Mouse (Mus musculus) neural tube, embryonic 11.5 days (tissue): Measurements from ENCODE around the gene Eloa. TPM values are rescaled to one million over a fixed set of nuclear protein-coding genes. Genes with fewer than 3 reads are reported as not detected.
"Not testable (repeated sequence)": the region's sequence is repeated elsewhere in the genome, so short reads cannot be mapped to it uniquely, and the experiment has no call there.

Experiments used
- ATAC-seq: fragments of 200-750 bp; cut with Nextera tagmentation; 2 replicates; pipeline ENCODE4 v1.8.0; 2017; ENCODE audit warnings: moderate number of reproducible peaks, mild to moderate bottlenecking, moderate TSS enrichment, moderate library complexity; ENCODE audit not compliant: insufficient read depth, low FRiP score, low TSS enrichment
- DNase-seq: peaks from one replicate; pipeline ENCODE4 v3.0.0-alpha.2; 2015; ENCODE audit warnings: low spot score
- H3K27ac ChIP-seq: fragments of 300-500 bp; sonication (generic); 2 replicates; pipeline ENCODE4 v1.5.1; 2014; ENCODE audit warnings: low read depth, mild to moderate bottlenecking, low read length
- H3K27me3 ChIP-seq: fragments of 300-500 bp; sonication (generic); 2 replicates; pipeline ENCODE4 v1.6.1; 2014; ENCODE audit warnings: mild to moderate bottlenecking, low read length, mixed read lengths; ENCODE audit not compliant: control insufficient read depth, insufficient read depth
- H3K36me3 ChIP-seq: fragments of 300-500 bp; sonication (generic); 2 replicates; pipeline ENCODE4 v1.6.1; 2014; ENCODE audit warnings: mild to moderate bottlenecking, low read length, moderate library complexity, mixed read lengths; ENCODE audit not compliant: control insufficient read depth, insufficient read depth
- H3K4me1 ChIP-seq: fragments of 300-500 bp; sonication (generic); 2 replicates; pipeline ENCODE4 v1.6.1; 2014; ENCODE audit warnings: low read length, mixed read lengths; ENCODE audit not compliant: control insufficient read depth, insufficient read depth
- H3K4me2 ChIP-seq: fragments of 300-500 bp; sonication (generic); 2 replicates; pipeline ENCODE4 v1.6.1; 2014; ENCODE audit warnings: low read depth, mild to moderate bottlenecking, moderate library complexity
- H3K4me3 ChIP-seq: fragments of 300-500 bp; sonication (generic); 2 replicates; pipeline ENCODE4 v1.5.1; 2014; ENCODE audit warnings: low read depth, low read length
- H3K9ac ChIP-seq: fragments of 300-500 bp; sonication (generic); 2 replicates; pipeline ENCODE4 v1.6.1; 2014; ENCODE audit warnings: mild to moderate bottlenecking, low read length
- H3K9me3 ChIP-seq: fragments of 300-500 bp; sonication (generic); 2 replicates; pipeline ENCODE4 v1.6.1; 2016; ENCODE audit warnings: low read length; ENCODE audit not compliant: control insufficient read depth
- WGBS: fragments of 180-500 bp; shearing (Covaris S2); extraction: QIAGEN DNeasy Blood & Tissue Kit; methylation state at CpG from one replicate; pipeline ENCODE4 v1.1.7; 2014; 5-methylcytosine and 5-hydroxymethylcytosine counted together
- polyA plus RNA-seq: library from polyadenylated mRNA; unstranded; fragments of >200 nt; fragmentation: Nextera tagmentation; extraction: Ambion mirVana; gene quantifications from 2 replicates; pipeline ENCODE4 v1.2.1, GENCODE M21; 2014

Gene Eloa
- polyA plus RNA-seq, 1 experiment from 2014 or later = 45.2 TPM

DNA sequence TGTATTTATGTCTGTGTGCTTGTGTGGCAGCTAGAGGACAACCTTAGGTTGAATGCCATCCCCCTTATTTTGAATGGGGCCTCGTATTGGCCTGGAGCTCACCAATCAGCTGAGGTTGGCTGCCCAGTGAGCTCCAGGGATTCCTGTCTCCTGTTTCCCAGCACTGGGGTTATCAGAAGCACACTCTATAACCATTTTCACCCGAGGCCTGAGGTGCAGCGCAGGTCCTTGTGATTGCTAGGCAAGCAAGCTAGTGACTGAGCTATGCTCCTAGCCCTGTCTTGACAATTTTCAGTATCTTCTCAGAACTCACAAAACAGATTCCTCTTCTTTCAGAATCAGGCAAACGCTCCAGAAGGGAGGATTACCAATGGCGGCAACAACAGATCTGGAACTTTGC lies 37.0 kb downstream of the Eloa start:
- no peaks in the 10 kb centered on the region for H3K9me3 ChIP-seq
- no peak overlapping the region for H3K9ac ChIP-seq
- no peak overlapping the region for H3K4me3 ChIP-seq
- ATAC-seq (no peak), DNase-seq (no peak)
- H3K4me2 ChIP-seq = no peak overlapping the region
- peaks cover 7% of the 10 kb centered on the region; the same call in 1 of the 2 replicates for H3K4me1 ChIP-seq
- H3K36me3 ChIP-seq = no peaks in the 10 kb centered on the region; the same call in 1 of the 2 replicates
- no peak overlapping the region for H3K27ac ChIP-seq
- 92% methylated on average over 5 of the region's 5 CpGs for WGBS
- no peaks in the 10 kb centered on the region for H3K27me3 ChIP-seq

DNA sequence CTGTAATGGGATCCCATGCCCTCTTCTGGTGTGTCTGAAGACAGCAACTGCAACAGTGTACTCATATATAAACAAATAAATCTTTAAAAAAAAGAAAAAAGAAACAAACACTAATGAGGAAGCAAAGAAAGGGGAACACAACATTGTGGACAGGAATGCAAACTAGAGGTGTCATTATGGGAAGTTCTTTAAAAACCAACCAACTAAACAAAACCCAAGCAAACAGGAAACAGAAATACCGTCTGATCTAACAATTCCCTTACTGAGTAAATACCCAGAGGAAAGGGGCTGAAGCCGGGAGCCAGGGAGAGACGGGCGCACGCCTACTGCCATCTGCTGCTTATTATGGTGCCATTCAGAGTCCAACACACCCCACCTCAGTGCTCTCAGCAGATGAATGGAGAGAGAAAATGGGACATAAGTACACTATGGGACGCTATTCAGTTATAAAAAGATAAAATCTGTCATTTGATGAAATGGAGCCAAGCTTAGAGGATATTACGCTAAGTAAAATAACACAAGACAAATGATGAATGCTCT lies 40.0 kb downstream of the Eloa start:
- H3K36me3 ChIP-seq = no peaks in the 10 kb centered on the region; the same call in 1 of the 2 replicates
- H3K9ac ChIP-seq = no peak overlapping the region
- H3K4me2 ChIP-seq = no peak overlapping the region
- no peaks in the 10 kb centered on the region for H3K27me3 ChIP-seq
- H3K4me3 ChIP-seq = no peak overlapping the region
- H3K9me3 ChIP-seq = no peaks in the 10 kb centered on the region
- no peak overlapping the region for H3K27ac ChIP-seq
- no peak for DNase-seq
- WGBS = 84% methylated on average over 7 of the region's 7 CpGs
- ATAC-seq = no peak
- H3K4me1 ChIP-seq = peaks cover 4% of the 10 kb centered on the region; the same call in 1 of the 2 replicates

- not testable (repeated sequence) for H3K36me3 ChIP-seq, H3K27ac ChIP-seq, H3K4me2 ChIP-seq, H3K27me3 ChIP-seq, H3K9me3 ChIP-seq, H3K4me1 ChIP-seq, H3K4me3 ChIP-seq, H3K9ac ChIP-seq, ATAC-seq, DNase-seq
- WGBS = 91% methylated on average over 5 of the region's 5 CpGs
Measured at GRCm38 (mm10) chr4:135980223-135980622, 41.3 kb downstream of the Eloa start.

DNA sequence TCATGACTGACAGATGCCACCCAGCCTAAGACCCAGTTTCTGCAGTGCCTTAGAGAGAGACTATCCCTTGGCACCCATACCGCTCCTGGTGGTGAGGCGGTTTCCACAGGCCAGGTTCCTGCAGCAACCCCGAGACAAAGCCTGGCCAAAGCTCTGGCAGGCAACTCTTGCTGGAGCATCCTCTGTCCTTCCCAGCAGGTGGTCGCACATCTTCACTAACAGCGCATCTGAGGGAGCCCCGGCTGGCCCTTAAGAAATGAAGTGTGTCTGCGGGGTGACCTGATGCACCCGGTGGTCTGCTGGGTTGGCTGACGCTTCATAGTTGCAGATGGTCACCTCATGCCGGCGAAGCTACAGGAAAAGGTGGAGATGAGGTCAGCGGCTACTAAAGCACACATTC lies 45.4 kb downstream of the Eloa start:
- no peak for DNase-seq
- Histone ChIP-seq H3K36me3 (0 out of 2 replicates have a peak, but pooled peaks cover 4% of the 10 kb centered on the region), H3K27me3 (no peaks in the 10 kb centered on the region), H3K9me3 (no peaks in the 10 kb centered on the region), H3K4me3 (no peak overlapping the region), H3K4me1 (peaks cover 6% of the 10 kb centered on the region), H3K4me2 (no peak overlapping the region), H3K27ac (no peak overlapping the region), H3K9ac (no peak overlapping the region)
- no peak for ATAC-seq
- 90% methylated on average over 12 of the region's 12 CpGs for WGBS

DNA sequence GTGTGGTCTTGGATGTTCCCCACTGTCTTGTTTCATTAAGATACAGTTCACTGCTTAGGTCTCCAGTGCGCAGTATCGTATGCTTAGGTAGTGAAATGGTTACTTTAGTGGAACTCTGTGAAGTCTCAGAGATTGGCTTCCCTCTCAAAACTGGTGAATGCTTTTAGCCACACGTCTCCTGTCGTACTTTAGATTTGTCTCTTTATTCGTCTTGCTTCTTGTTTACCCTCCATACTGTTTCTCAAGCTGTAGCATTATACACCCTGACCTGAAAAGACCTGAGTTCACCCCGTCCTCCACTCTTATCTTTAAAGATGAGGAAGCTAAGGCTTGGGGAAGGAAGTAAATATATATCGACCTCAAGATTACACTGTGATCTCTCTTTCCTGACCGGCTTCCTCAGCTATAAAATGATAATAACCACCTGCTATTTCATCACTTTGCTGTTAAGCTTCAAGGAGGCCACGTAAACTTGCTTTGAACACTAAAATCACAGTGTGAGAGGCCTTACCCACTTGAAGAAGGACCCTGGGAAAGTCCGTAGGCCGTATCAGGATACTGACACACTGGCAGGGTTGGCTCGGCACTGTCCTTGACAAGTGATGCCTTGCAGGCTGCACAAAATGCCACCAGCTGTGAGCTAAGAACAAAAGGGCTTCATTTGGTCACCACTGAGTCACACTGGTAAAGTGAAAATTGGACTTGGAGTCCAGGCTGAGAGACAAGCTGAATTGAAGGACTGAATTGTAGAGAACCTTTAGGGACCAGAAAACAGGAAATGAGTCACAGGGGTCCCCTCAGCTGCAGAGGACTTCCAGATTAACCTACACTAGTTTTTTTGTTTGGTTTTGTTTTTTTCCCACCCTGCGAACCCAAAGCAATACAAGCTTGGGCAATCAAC lies 48.4 kb downstream of the Eloa start:
- Histone ChIP-seq H3K9ac (peak overlapping the region; percentile 89), H3K27me3 (no peaks in the 10 kb centered on the region), H3K4me2 (peak overlapping the region; percentile 96), H3K36me3 (peaks cover 23% of the 10 kb centered on the region), H3K9me3 (no peaks in the 10 kb centered on the region), H3K4me3 (peak overlapping the region; percentile 96), H3K4me1 (peaks cover 8% of the 10 kb centered on the region), H3K27ac (no peak overlapping the region)
- ATAC-seq (no peak), DNase-seq (no peak)
- 74% methylated on average over 13 of the region's 13 CpGs for WGBS

DNA sequence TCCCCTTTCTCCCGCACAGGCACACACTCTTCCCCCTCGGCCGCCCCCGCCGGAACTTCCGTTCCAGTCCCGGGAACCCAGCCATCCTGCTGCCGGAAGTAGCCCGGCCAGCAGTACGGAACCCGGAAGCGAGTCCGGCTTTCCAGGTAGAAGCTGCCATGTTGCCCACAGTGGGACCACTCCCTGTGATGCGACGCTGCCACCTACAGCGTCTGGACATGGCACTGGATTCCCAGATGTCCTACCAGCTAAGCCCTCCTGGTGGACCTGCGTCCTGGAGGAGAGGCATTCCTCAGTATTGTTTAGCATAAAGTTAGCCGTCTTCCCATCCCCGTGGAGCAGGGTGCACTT lies 49.0 kb downstream of the Eloa start, which contains the start of gene Lypla2:
Lypla2 (minus strand) TSS at position 71 of the 351 bp plus-strand sequence.
- Histone ChIP-seq H3K36me3 (peaks cover 26% of the 10 kb centered on the region), H3K9ac (peak within 1 kb of the TSS; percentile 89), H3K4me3 (peak within 1 kb of the TSS; percentile 96), H3K4me2 (peak within 1 kb of the TSS; percentile 96), H3K27me3 (no peaks in the 10 kb centered on the region), H3K27ac (peak within 1 kb of the TSS; percentile 49; the same call in 1 of the 2 replicates), H3K9me3 (no peaks in the 10 kb centered on the region), H3K4me1 (peaks cover 8% of the 10 kb centered on the region)
- DNase-seq (peak; percentile 83), ATAC-seq (peak; percentile 78)
- WGBS = 1% methylated on average over 19 of the region's 19 CpGs

GRCm38 (mm10) chr4:135971805-135972555 lies 49.6 kb downstream of the Eloa start:
- DNase-seq (no peak), ATAC-seq (peak; percentile 50)
- Histone ChIP-seq H3K27ac (peak overlapping the region; percentile 49; the same call in 1 of the 2 replicates), H3K4me1 (peaks cover 8% of the 10 kb centered on the region), H3K4me3 (peak overlapping the region; percentile 96), H3K9me3 (no peaks in the 10 kb centered on the region), H3K9ac (peak overlapping the region; percentile 89), H3K27me3 (no peaks in the 10 kb centered on the region), H3K4me2 (peak overlapping the region; percentile 96), H3K36me3 (peaks cover 31% of the 10 kb centered on the region)
- 1% methylated on average over 35 of the region's 35 CpGs for WGBS

DNA sequence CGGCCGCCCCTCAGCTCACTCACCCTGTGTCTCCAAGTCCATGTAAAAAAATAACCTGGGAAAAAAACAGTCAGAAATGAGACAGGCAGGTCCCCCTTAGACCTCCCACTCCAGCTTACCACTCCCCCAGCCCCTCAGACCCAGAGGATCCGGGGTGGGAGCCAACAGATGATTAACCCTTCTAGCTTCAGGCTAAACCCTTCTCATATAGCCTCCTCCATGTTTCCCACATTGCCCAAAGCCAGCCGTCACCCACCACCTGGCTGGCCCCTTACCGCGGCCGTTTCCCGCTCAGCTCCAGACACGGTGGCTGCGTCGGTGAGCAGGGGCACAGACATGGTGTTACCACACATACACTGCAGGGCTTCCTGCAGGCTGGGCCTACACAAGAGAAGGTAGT lies 51.0 kb downstream of the Eloa start:
- DNase-seq = no peak
- Histone ChIP-seq H3K9me3 (no peaks in the 10 kb centered on the region), H3K27ac (no peak overlapping the region), H3K4me1 (peaks cover 8% of the 10 kb centered on the region), H3K36me3 (peaks cover 31% of the 10 kb centered on the region), H3K4me3 (no peak overlapping the region), H3K9ac (no peak overlapping the region), H3K27me3 (no peaks in the 10 kb centered on the region), H3K4me2 (no peak overlapping the region; the same call in 1 of the 2 replicates)
- WGBS = 91% methylated on average over 11 of the region's 11 CpGs
- no peak for ATAC-seq
